Mouse (Mus musculus): ENCODE measurements around the gene Bsdc1. TPM values are rescaled to one million over a fixed set of nuclear protein-coding genes. Genes with fewer than 3 reads are reported as not detected.
A peak's percentile ranks its signal among the peaks of the same experiment; 100 is the strongest.

Gene Bsdc1
- polyA plus RNA-seq, 1 experiment, result 31.5 TPM

GRCm38 (mm10) chr4:129513086-129513767, 51.8 kb downstream of the Bsdc1 start, which contains the start of gene Marcksl1:
Gene Marcksl1, plus strand, starts transcription at chr4:129513581.
- peaks cover 11% of the 10 kb centered on the region for H3K4me1 ChIP-seq (ENCODE audit: control insufficient read depth, insufficient read depth, insufficient read length)
- 11% methylated on average over 47 of the region's 47 CpGs for WGBS
- H3K36me3 ChIP-seq (ENCODE audit: control insufficient read depth, insufficient read depth, low read length), result peaks cover 11% of the 10 kb centered on the region
- no peak within 1 kb of the TSS; the same call in 1 of the 2 replicates for H3K27ac ChIP-seq (ENCODE audit: insufficient read depth, low read length)
- H3K27me3 ChIP-seq (ENCODE audit: control insufficient read depth, insufficient read depth, low read length), result peaks cover 4% of the 10 kb centered on the region; the same call in 1 of the 2 replicates
- peak within 1 kb of the TSS; percentile 66 for H3K4me3 ChIP-seq (ENCODE audit: extremely low read depth, insufficient read depth, insufficient read length)
- DNase-seq (ENCODE audit: low read depth in 1 of 2, low spot score in 2 of 2), result peak; percentile 60 to 87
- no peak for TF ChIP-seq CTCF (IDR thresholded peaks at IDR 0.05; ENCODE audit: extremely low read depth, insufficient read depth, insufficient read length, insufficient replicate concordance)
- TF ChIP-seq POLR2A (IDR thresholded peaks at IDR 0.05; ENCODE audit: low read depth, low read length), result peak; percentile 77

- DNase-seq (ENCODE audit: low read depth in 1 of 2, low spot score in 2 of 2), result no peak
- under 1% methylated on average over 57 of the region's 57 CpGs for WGBS
- Histone ChIP-seq H3K36me3 (ENCODE audit: control insufficient read depth, insufficient read depth, low read length) (peaks cover 17% of the 10 kb centered on the region), H3K27ac (ENCODE audit: insufficient read depth, low read length) (no peak overlapping the region; the same call in 1 of the 2 replicates), H3K27me3 (ENCODE audit: control insufficient read depth, insufficient read depth, low read length) (peaks cover 4% of the 10 kb centered on the region; the same call in 1 of the 2 replicates), H3K4me3 (ENCODE audit: extremely low read depth, insufficient read depth, insufficient read length) (peak overlapping the region; percentile 66), H3K4me1 (ENCODE audit: control insufficient read depth, insufficient read depth, insufficient read length) (peaks cover 11% of the 10 kb centered on the region)
- TF ChIP-seq POLR2A (IDR thresholded peaks at IDR 0.05; ENCODE audit: low read depth, low read length) (no peak), CTCF (IDR thresholded peaks at IDR 0.05; ENCODE audit: extremely low read depth, insufficient read depth, insufficient read length, insufficient replicate concordance) (no peak)
These were observed 52.5 kb downstream of the Bsdc1 start for GRCm38 (mm10) chr4:129513891-129514290.

- H3K4me3 ChIP-seq (ENCODE audit: extremely low read depth, insufficient read depth, insufficient read length), result peak overlapping the region; percentile 66
- 1% methylated on average over 35 of the region's 35 CpGs for WGBS
- H3K4me1 ChIP-seq (ENCODE audit: control insufficient read depth, insufficient read depth, insufficient read length), result peaks cover 11% of the 10 kb centered on the region
- peak in 1 of 2 experiments; percentile 57 for DNase-seq (ENCODE audit: low read depth in 1 of 2, low spot score in 2 of 2)
- no peak for TF ChIP-seq POLR2A (IDR thresholded peaks at IDR 0.05; ENCODE audit: low read depth, low read length)
- peak; percentile 78 for TF ChIP-seq CTCF (IDR thresholded peaks at IDR 0.05; ENCODE audit: extremely low read depth, insufficient read depth, insufficient read length, insufficient replicate concordance)
- peaks cover 17% of the 10 kb centered on the region for H3K36me3 ChIP-seq (ENCODE audit: control insufficient read depth, insufficient read depth, low read length)
- peaks cover 4% of the 10 kb centered on the region; the same call in 1 of the 2 replicates for H3K27me3 ChIP-seq (ENCODE audit: control insufficient read depth, insufficient read depth, low read length)
- no peak overlapping the region; the same call in 1 of the 2 replicates for H3K27ac ChIP-seq (ENCODE audit: insufficient read depth, low read length)
These were observed 53.0 kb downstream of the Bsdc1 start for GRCm38 (mm10) chr4:129514300-129514898.

- Histone ChIP-seq H3K4me1 (ENCODE audit: control insufficient read depth, insufficient read depth, insufficient read length) (peaks cover 11% of the 10 kb centered on the region), H3K27ac (ENCODE audit: insufficient read depth, low read length) (no peak overlapping the region), H3K36me3 (ENCODE audit: control insufficient read depth, insufficient read depth, low read length) (peaks cover 32% of the 10 kb centered on the region), H3K4me3 (ENCODE audit: extremely low read depth, insufficient read depth, insufficient read length) (no peak overlapping the region), H3K27me3 (ENCODE audit: control insufficient read depth, insufficient read depth, low read length) (peaks cover 4% of the 10 kb centered on the region; the same call in 1 of the 2 replicates)
- DNase-seq (ENCODE audit: low read depth in 1 of 2, low spot score in 2 of 2), result no peak
- 78% methylated on average over 2 of the region's 2 CpGs for WGBS
- TF ChIP-seq POLR2A (IDR thresholded peaks at IDR 0.05; ENCODE audit: low read depth, low read length) (no peak), CTCF (IDR thresholded peaks at IDR 0.05; ENCODE audit: extremely low read depth, insufficient read depth, insufficient read length, insufficient replicate concordance) (no peak)
These were observed 55.5 kb downstream of the Bsdc1 start for GRCm38 (mm10) chr4:129516925-129517324.

GRCm38 (mm10) chr4:129518519-129518918, 57.1 kb downstream of the Bsdc1 start:
- H3K4me3 ChIP-seq (ENCODE audit: extremely low read depth, insufficient read depth, insufficient read length), result no peak overlapping the region
- peaks cover 39% of the 10 kb centered on the region for H3K36me3 ChIP-seq (ENCODE audit: control insufficient read depth, insufficient read depth, low read length)
- peaks cover 4% of the 10 kb centered on the region; the same call in 1 of the 2 replicates for H3K27me3 ChIP-seq (ENCODE audit: control insufficient read depth, insufficient read depth, low read length)
- no peak overlapping the region for H3K27ac ChIP-seq (ENCODE audit: insufficient read depth, low read length)
- no peak for DNase-seq (ENCODE audit: low read depth in 1 of 2, low spot score in 2 of 2)
- TF ChIP-seq POLR2A (IDR thresholded peaks at IDR 0.05; ENCODE audit: low read depth, low read length) (no peak), CTCF (IDR thresholded peaks at IDR 0.05; ENCODE audit: extremely low read depth, insufficient read depth, insufficient read length, insufficient replicate concordance) (no peak)
- H3K4me1 ChIP-seq (ENCODE audit: control insufficient read depth, insufficient read depth, insufficient read length), result peaks cover 5% of the 10 kb centered on the region; the same call in 1 of the 2 replicates
- whole genome bisulfite sequencing, result 95% methylated on average over 8 of the region's 8 CpGs

GRCm38 (mm10) chr4:129525338-129525737, 64.0 kb downstream of the Bsdc1 start:
- H3K36me3 ChIP-seq (ENCODE audit: control insufficient read depth, insufficient read depth, low read length), result peaks cover 37% of the 10 kb centered on the region
- 61% methylated on average over 5 of the region's 5 CpGs for WGBS
- DNase-seq (ENCODE audit: low read depth in 1 of 2, low spot score in 2 of 2), result peak; percentile 40 to 76
- peaks cover 12% of the 10 kb centered on the region for H3K4me1 ChIP-seq (ENCODE audit: control insufficient read depth, insufficient read depth, insufficient read length)
- H3K27ac ChIP-seq (ENCODE audit: insufficient read depth, low read length), result peak overlapping the region; percentile 87
- no peaks in the 10 kb centered on the region for H3K27me3 ChIP-seq (ENCODE audit: control insufficient read depth, insufficient read depth, low read length)
- no peak for TF ChIP-seq POLR2A (IDR thresholded peaks at IDR 0.05; ENCODE audit: low read depth, low read length)
- TF ChIP-seq CTCF (IDR thresholded peaks at IDR 0.05; ENCODE audit: extremely low read depth, insufficient read depth, insufficient read length, insufficient replicate concordance), result no peak
- no peak overlapping the region for H3K4me3 ChIP-seq (ENCODE audit: extremely low read depth, insufficient read depth, insufficient read length)
